Mouse (Mus musculus) cerebellum, adult (tissue): Measurements from ENCODE around the gene Lpgat1.

Experiments
- ATAC-seq: cut with Nextera tagmentation; 2 replicates; pipeline ENCODE4 v1.9.2; 2017; ENCODE audit warnings: mild to moderate bottlenecking, moderate library complexity, mixed read lengths; ENCODE audit not compliant: insufficient number of reproducible peaks, low FRiP score, low TSS enrichment

Gene Lpgat1

GRCm38 (mm10) chr1:191717601-191718498, at the start of gene Lpgat1:
Gene Lpgat1, plus strand, starts transcription at chr1:191717834.
- peak; percentile 74 for ATAC-seq

GRCm38 (mm10) chr1:191668030-191668429, 49.6 kb upstream of the Lpgat1 start:
- no peak for ATAC-seq

GRCm38 (mm10) chr1:191674071-191674470, 43.6 kb upstream of the Lpgat1 start:
- no peak for ATAC-seq

GRCm38 (mm10) chr1:191681633-191682032, 36.0 kb upstream of the Lpgat1 start:
- ATAC-seq: no peak

GRCm38 (mm10) chr1:191687531-191687930, 30.1 kb upstream of the Lpgat1 start:
- no peak for ATAC-seq

- ATAC-seq: no peak
Measured at GRCm38 (mm10) chr1:191693231-191693630, 24.4 kb upstream of the Lpgat1 start.

- no peak for ATAC-seq
Measured at GRCm38 (mm10) chr1:191698253-191698795, 19.3 kb upstream of the Lpgat1 start.

- no peak for ATAC-seq
Measured at GRCm38 (mm10) chr1:191704535-191704934, 13.1 kb upstream of the Lpgat1 start.

GRCm38 (mm10) chr1:191706541-191707078, 11.0 kb upstream of the Lpgat1 start:
- no peak for ATAC-seq

GRCm38 (mm10) chr1:191709811-191710210, 7.8 kb upstream of the Lpgat1 start:
- ATAC-seq: no peak

GRCm38 (mm10) chr1:191712224-191712838, 5.3 kb upstream of the Lpgat1 start:
- ATAC-seq: no peak

- ATAC-seq: no peak
Measured at GRCm38 (mm10) chr1:191713813-191714212, 3.8 kb upstream of the Lpgat1 start.

- ATAC-seq: no peak
Measured at GRCm38 (mm10) chr1:191715150-191715549, 2.5 kb upstream of the Lpgat1 start.

GRCm38 (mm10) chr1:191717141-191717540, 493 bp upstream of the Lpgat1 start:
- ATAC-seq: no peak

- peak; percentile 50 for ATAC-seq
Measured at GRCm38 (mm10) chr1:191718522-191719281, 1.1 kb downstream of the Lpgat1 start.

GRCm38 (mm10) chr1:191719326-191719725, 1.7 kb downstream of the Lpgat1 start:
- no peak for ATAC-seq

- no peak for ATAC-seq
Measured at GRCm38 (mm10) chr1:191720419-191720818, 2.8 kb downstream of the Lpgat1 start.

- no peak for ATAC-seq
Measured at GRCm38 (mm10) chr1:191722706-191723105, 5.1 kb downstream of the Lpgat1 start.

- no peak for ATAC-seq
Measured at GRCm38 (mm10) chr1:191723675-191724074, 6.0 kb downstream of the Lpgat1 start.

- no peak for ATAC-seq
Measured at GRCm38 (mm10) chr1:191724385-191725061, 6.9 kb downstream of the Lpgat1 start.
